Mouse (Mus musculus) gastrocnemius, adult 8-10 months (tissue): Measurements from ENCODE around the gene Setd2. TPM values are rescaled to one million over a fixed set of nuclear protein-coding genes. Genes with fewer than 3 reads are reported as not detected.

Source experiments
- DNase-seq, 2 experiments: peaks; one replicate each; pipeline ENCODE4 v3.0.0; 2022; ENCODE audit warnings: low spot score in 2 of 2
- total RNA-seq, 4 experiments: library from RNA; stranded (reverse); gene quantifications; 2 replicates each; pipeline ENCODE4 v1.2.4; 2022

The Setd2 gene
- total RNA-seq, 4 experiments from 2014 or later: 19.6 to 27.3 (median 25.4) TPM

DNA sequence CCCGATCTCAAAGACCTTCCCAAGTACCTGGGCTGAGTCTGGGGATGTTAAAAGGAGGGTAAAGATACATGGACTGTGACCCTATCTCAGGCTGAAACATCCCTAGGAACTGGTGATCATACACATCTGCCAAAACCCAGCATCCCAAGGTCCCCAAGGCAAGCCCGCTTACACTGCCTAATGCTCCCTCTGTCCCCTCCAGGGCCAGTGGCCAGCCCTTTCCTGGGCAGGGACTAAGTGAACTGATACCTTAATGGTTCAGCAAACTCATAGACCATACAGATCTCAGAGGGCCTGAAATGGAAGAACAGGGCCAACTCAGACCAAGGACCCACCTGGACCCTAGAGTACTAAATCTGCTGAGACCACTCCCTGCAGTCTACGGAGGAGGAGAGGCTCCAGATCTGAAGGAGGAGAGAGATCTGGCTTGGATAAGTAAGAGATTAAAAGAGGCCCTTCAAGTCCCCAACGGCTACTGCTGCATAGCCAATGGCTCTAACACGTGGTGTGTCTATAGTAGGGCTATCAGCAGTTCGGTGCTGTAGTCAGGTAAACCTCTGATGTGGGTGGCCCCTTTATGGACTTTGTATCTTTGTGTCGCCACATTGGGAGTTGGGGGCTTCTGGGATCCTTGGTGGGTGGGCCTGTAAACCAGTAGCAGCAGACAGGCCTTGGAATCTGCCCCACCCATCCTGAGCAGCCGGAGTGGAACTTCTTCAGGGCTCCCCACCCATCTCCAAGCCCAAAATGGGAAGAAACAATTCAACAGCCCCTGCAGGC lies 91.2 kb downstream of the Setd2 start:
- DNase-seq: no peak

DNA sequence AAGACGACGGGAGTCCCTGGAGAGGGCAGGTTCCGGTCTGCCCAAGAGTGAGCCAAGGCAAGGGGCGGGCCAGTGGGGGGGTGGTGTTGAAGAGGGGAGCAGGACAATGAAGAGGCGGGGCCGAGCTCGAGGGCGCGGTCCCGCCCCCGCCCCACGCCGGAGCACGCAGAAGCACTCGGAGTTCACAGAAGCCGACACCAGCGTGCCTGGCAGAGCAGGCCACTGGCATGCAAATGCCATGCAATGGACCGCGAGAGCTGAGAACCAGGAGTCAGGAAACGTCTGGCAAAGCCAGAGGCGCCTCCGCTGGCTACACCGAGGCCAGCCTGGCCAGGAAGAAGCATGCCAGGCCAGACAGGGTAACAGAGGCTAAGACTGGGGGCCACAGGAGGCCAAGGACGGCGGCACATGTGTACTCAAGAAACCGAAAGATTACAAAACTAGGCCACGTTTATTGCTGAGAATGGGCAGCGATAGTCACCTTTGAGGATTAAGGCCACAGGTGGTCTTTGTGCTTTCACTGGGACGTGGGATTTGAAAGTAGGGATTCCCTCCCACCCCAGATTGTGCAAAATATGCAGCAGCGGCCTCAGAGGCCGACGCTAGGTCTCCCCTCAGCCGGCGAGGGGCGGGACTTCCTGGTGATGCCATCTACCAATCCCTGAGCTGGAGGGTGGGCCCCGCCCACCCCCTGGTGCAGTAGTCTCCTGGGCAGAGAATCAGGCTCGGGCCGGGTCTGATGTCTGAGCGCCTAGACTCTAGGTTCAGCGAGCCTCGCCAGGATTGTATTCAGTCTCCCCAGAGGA lies 92.2 kb downstream of the Setd2 start, which contains the start of gene Nradd:
TSS of gene Nradd (minus strand) at position 92 of the 806 bp plus-strand sequence.
- peak; percentile 82 to 91 for DNase-seq

DNA sequence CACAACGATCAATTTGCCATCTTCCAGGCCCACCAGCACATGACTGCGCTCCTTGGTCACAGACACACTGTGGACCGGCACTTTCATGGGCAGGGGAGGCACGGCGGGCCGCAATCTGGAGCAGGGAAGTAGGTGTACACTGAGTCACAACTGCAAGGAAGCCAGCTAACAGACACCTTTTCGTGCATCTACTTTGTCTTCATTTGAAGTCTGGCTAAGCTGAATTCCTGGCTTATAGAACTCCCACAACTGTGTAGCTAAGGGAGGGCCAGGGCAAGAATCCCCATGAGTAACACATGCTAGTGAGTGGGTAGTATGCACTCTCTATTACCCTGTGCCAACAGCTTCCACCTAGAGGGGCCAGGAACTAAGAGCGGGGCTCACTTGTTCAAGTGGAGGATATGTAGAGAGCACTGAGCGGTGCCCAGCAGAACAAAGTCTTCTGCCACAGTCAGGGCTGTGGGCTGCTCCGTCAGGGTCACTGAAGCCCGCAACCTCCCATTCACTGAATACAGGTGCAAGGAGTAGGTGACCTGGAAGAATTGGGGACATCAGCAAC lies 93.0 kb downstream of the Setd2 start:
- DNase-seq: no peak

DNA sequence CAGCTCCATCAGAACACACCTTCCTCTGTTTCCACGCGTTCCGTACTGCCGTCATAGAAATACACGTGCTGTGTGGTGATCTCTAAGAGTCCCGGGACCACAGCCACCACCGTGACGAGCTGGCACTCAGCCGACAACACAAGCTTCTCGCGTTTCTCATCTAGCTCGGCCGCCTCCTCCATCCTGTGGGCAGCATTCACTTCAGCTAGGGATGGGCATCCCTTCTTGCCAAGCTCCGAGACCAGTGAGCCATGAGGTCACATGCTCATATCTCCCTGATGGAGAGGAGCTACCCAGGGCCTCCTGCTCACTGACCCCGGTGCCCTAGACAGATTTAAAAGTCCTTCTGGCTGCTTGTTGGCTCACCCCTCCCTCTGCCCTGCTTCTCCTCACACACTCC lies 97.8 kb downstream of the Setd2 start:
- no peak for DNase-seq

DNA sequence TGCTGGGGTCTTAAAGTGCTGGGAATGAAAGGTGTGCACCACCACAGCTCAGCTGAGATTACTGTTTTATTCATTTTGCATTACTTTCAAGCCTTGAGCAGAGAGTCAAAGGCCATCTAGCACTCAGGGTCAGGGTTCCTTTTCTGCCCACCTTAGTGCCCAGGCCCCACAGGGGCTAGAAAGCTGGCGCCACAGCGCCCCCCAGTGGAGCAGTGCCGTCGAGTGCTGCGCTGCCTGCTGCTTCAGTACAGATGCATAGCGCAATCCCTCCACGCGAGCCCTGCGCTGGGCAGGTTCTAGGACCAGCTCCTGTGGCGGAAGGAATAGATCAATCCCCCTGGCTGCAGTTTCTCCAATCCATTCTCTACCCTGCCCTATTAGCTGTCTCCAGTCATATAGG lies 98.8 kb downstream of the Setd2 start:
- no peak for DNase-seq

DNA sequence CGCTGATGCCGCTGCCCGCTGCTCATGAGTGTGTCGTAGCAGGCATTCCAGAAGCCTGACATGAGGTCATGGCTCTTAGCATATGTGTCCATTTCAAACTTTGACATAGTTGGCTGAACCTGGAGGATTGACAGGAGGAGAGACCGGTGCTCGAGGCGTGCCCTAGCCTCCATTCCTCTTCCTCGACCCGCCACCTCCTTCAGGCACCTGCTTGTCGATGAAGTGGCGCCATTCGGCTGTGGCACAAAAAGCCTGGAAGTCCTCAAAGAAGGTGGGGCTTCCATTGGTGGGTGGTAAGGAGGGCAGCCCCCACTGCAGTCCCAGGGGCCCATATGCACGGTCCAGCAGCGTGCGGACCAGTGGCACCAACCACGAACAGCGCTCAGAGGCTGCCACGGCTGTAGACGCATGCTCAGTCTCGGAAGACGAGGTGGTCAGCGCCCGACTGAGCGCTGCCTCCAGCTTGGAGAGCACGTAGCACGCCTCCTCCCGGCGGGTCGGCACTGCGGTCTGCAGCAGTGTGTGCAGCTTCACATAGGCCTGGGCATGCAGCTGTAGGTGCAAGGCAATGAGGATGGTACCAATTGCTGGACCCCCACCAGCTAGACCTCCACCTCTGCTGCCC lies 99.4 kb downstream of the Setd2 start:
- no peak for DNase-seq

DNA sequence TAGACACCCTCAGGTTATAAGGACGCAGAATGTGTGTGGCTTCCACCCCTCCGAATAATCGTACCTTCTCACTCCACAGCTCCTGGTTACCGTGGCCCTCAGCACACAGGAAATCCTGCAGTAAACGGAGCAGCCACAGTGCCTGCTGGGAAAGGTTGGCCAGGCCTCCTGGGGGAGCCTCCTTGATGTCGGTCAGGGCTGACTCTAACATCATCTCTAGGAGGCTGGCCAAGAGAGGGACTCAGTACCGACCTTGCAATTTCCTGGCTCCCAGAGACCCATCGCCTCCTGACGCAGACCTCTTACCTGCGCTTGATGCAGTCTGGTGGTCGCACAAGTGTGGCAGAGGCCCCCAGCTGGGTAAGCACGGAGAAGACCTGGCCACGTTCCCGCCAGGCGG lies 100.3 kb downstream of the Setd2 start:
- no peak for DNase-seq

DNA sequence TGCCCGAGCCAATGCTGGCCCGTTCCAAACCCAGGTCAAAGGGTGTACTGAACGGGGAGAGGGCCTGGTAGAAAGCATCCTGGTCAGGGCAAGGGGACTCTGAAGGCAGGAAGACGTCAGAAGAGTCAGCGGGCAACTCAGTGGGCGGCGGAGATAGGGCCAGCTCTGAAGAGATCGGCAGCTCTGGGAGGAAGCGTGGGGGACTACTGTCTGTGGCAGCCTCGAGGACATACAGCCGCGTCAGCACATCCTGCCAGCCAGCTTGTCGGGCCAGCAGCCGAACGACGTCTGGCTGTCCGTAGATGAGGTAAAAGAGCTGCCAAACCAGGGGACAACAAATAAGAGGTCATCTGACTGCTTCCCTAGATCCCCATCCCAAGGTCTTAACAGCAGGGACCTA lies 101.5 kb downstream of the Setd2 start:
- no peak for DNase-seq

DNA sequence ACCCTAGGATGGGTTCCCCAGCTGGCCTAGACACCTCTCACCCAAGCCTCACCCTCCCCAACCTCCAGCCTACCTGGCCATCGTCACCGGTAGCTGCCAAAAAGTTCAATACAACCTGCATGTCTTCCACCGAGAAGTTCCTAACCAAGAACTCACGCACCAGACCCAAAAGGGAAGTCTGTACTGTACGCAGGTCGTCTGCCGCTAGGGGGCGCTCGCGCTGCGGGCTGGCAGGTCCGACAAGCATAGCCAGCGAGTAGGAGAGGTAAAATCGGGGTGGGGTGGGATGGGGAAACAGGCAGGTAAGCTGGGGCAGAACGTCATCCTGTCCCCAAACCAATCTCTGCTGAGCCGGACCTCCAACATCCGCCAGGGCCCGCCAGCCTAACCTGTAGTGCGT lies 102.8 kb downstream of the Setd2 start:
- DNase-seq: peak; percentile 80

DNA sequence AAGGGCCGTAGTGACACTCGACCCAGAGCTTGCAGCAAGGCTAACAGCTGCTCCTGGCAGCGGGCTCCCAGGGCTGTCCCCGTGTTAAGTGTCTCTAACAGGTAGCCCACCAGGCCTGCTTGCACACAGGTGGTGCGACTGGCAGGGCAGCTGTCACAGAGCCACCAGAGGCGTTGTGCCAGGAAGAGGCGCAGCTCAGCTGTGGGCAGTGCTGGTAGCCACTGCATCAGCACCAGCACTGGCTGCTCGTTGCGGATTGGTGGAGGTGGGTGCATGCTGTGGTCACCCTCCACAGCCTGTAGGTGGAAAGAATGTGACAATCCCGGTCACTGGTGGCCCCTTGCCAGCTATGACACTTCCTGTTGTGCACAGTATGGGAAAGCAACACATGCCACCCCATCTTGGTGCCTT lies 106.2 kb downstream of the Setd2 start:
- DNase-seq: no peak

DNA sequence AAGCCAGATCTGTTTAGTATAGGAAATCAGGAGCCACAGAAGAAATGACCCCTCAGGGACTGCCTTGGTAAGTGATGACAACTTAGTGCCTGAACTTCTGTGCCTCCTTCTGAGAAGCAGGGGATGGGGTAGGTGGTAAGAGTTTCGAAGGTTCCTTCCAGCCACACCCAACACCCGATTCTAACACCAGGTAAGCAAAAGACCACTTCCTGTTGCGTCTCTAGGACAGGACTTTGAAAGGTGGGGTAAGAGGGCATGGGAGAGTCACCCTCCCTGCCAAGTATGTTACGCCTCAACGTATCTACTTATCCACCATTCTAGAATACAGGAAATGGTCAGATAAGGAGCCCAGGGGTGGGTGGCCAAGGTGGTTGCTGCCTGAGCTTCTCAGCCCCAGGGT lies 108.6 kb downstream of the Setd2 start:
- DNase-seq: no peak

DNA sequence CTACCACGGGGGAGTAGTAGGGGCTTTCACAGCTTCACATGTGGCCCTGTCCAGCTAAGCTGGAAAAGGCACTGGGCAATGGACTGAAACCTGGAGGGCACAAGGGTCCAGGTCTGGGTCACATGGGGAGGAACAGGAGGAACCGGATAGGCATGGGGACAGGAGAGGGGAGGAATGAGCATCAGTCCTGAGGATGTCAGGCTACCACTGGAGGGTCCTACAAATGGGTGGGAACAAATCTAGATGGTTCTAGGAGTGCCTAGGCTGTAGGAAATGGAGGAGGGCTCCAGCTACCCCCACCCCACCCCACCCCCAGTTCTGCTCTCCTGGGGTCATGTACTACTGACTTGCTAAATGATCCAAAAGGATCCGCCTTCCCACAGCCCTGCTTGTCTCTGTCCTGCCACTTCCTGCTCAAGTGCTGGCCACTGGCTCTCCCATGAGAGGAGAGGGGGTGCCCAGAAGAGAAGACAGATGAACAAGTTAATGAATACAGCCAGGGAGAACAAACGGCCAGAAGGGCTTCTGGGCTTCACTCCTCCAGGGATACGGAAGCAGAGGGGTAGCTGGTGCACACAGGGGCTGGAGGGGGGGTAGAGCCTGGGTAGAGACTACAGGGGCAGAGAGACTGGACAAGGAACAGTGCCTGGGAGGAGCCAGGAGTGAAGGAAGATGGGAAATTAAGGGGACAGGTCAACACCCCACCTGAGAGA lies 110.6 kb downstream of the Setd2 start:
- DNase-seq: no peak

DNA sequence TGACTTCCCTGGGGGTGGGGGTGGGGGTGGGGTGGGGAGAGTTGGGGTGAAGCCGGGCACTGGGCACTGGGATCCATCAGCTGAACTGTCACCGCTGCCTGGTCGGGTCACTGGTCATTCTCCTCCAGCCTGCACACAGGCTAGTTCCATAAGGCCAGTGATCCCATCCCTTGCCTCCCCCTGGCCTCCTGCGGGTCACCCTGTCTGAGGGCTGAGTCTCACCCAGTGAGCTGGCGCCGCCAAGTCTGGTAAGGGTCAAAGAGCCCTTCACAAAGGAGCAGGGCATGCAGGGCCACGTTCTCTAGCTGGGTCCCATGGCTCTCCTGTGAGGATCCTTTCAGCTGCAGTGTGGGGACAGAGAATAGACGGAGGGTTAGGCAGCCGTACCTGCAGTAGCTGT lies 111.4 kb downstream of the Setd2 start:
- DNase-seq: no peak

DNA sequence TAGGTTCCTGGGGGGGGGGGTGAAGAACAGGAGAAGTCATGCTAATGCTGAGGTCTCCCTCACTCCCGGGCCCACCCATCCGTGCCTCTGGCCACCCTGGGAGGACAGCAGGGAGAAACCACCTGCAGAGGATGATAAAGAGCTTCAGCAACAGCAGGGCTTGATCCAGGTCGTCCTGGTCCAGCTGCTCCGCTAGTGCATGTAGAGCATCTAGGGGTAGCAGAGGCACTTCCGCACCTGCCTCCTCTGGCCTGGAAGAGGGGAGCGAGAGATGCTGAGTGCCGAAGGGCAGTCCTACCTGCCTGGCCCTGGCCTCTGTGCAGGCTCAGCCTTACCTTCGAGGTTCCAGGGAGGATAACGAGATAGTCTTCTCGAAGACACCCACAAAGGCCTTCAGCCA lies 111.9 kb downstream of the Setd2 start:
- no peak for DNase-seq

DNA sequence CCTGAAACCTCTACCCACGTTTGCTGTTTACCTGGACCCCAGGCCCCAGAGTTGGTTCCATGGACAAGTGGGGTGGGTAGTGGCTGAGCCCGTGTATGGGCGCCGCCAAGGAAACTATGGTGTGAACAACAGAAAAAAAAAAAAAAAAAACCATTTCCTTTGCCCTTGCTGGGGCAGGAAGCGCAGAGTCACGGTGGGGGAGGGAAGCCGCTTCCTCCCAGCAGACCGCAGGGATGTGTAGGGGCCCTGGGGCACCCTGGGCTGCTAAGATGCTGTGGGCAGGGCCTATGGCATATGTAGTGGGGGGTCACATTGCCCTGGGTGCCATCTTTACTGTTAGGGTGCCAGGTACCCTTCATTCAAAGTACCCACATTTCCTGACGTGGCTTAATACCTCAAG lies 112.8 kb downstream of the Setd2 start:
- DNase-seq: no peak

DNA sequence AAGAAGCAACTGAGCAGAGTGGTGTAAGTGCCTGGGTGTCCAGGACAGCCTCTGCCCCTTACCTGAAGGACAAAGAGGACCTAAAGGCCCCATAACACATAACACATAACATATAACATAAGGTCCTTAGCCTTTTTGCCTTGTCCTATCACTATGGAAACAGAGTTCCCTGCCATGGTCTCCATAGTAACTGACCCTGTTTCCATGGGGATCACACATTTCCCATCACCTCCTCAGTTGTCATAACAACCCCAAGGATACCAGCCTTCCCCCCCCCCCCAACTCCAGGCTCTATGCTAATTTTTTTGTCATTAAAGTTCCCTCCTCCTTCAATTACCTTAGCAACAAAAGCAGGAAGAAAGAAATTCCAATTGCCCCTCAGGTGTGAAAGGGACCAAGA lies 117.4 kb downstream of the Setd2 start:
- DNase-seq: no peak

DNA sequence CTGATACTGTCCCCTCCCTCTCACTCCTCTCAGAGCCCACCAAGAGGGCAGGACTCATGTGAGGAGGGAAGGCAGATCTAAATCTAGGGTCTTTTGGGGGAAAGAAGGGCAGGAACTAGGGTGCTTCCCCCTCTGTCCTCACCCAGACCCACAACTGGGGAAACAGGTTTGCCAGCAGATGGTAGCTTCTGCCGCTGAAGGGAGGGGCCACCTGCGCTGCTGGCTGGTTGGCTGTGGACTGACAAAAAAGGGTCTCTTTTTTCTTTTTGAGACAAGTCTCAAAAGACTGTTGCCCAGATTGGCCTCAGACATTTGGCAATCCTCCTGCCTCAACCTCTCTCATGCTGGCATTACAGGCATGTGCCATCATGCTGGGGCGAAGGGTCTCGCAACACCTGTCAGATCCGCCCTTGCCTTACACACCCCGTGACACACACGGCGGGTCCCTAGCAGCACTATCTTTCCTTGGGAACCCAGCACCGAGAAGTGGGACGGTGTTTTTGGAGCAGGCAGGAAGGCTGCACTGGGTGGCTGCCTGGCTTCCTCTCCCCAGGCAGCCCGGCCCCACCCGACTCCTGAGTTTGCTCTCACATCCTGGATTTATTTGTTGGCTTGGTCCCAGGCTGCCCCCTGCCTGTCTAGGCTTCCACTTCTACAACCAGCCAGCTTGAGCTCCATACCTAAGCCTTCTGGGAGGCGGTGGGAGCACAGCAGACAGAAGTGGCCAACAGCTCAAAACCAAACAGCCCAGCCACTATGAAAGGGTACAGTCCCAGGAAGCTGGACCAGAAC lies 119.7 kb downstream of the Setd2 start:
- DNase-seq: no peak

DNA sequence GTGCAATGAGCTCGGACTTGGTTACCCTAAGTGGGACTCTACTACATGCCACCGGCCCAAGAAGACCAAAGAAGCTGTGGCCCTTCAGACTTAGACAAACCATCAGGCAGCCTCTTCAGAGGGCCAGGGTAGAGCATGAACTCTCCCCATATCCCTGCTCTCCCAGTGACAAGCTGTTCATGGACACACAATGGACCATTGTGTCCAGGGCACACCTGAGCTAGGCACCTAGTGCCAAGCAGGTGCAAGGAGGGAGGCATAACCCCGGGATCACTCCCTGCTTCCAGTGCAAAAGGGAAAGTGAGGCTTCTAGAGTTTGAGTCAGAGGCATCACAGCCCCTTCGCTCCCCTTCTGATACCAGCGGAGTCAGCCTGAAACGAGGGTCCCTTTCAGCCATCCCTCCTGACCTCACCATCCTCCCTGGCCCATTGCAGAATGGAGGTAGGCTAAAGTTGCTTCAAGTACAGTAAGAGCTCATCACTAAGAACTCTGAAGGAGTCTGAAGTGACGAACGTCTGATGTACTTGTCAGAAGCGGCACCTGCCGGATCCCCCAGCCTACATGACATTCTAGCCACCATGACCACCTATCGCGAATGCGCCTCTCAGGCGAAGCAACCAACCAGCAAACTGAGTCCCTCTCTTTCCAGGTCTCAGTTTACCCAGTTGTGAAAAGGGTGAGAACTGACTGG lies 120.7 kb downstream of the Setd2 start:
- no peak for DNase-seq

DNA sequence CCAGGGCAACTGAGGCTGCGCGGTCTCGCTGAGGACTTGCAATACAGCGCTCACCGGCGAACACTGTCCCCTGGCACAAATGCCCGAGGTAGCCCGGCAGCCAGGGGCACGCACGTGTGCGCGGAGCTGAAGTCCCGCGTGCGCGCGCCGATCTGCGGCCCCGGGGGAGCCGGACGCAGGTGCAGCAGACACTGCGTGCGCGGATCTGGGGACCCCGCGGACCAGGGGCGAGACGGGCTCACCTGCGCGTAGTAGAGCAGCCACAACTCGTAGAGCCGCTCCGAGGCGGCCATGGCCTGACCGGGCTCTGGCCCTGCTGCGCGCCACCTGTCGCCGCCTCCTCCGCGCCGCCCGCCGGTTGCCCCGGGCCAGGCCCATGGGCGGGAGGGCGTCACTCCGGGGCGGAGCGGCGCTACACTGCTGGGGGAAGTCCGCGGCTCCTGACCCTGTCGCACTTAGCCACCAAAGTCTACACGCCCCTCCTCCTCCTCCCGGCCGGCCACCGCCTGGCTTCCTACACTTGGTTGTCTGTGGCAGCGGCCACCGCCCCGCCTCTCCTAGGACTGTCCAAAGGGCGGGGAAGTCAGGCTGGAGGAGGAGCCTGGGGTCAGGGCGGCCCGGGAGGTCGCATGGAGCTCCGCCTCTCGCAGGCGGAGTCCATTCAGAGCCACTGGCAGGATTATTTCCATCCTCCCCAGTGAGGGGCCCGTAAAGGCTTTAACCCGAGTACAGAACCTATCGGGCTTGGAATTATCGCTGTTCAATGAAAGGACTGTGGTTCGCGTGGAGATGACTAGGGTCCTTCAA lies 121.5 kb downstream of the Setd2 start, which contains the start of gene Nbeal2:
TSS of gene Nbeal2 (minus strand) at position 507 of the 807 bp plus-strand sequence.
- peak; percentile 93 to 95 for DNase-seq
